Mouse (Mus musculus) heart, postnatal 0 days (tissue): ENCODE measurements at regions not wholly inside any gene's neighbourhood (a gene's known extent, or its start where the extent isn't known, plus 50 kb on each side); places are given as distances from the start of the nearest gene placed in this dataset.

Source experiments
- ATAC-seq: fragments of 200-750 bp; cut with Nextera tagmentation; 2 replicates; pipeline ENCODE4 v1.8.0; 2017; ENCODE audit warnings: low read depth, moderate number of reproducible peaks, moderate library complexity; ENCODE audit not compliant: insufficient read depth
- DNase-seq: peaks from one replicate; pipeline ENCODE4 v3.0.0-alpha.2; 2016; ENCODE audit warnings: low spot score
- H3K27ac ChIP-seq: fragments of 300-500 bp; sonication (generic); 2 replicates; pipeline ENCODE4 v1.5.1; 2014; ENCODE audit warnings: low read depth, mild to moderate bottlenecking
- H3K27me3 ChIP-seq: fragments of 300-500 bp; sonication (generic); 2 replicates; pipeline ENCODE4 v1.6.1; 2014; ENCODE audit warnings: low read length, mixed read lengths; ENCODE audit not compliant: control insufficient read depth, insufficient read depth
- H3K36me3 ChIP-seq: fragments of 300-500 bp; sonication (generic); replicated peaks from 2 replicates; pipeline ENCODE4 v1.6.1; 2014; ENCODE audit warnings: low read length, mixed read lengths; ENCODE audit not compliant: control insufficient read depth, insufficient read depth
- H3K4me1 ChIP-seq: fragments of 300-500 bp; sonication (generic); 2 replicates; pipeline ENCODE4 v1.6.1; 2014; ENCODE audit warnings: antibody characterized with exemption; ENCODE audit not compliant: control insufficient read depth, insufficient read depth
- H3K4me2 ChIP-seq: fragments of 300-500 bp; sonication (generic); 2 replicates; pipeline ENCODE4 v1.6.1; 2014; ENCODE audit warnings: low read depth, mild to moderate bottlenecking, low read length, moderate library complexity
- H3K4me3 ChIP-seq: fragments of 300-500 bp; sonication (generic); 2 replicates; pipeline ENCODE4 v1.5.1; 2014; ENCODE audit warnings: low read depth, low read length
- H3K9ac ChIP-seq: fragments of 300-500 bp; sonication (generic); replicated peaks from 2 replicates; pipeline ENCODE4 v1.6.1; 2014; ENCODE audit warnings: low read depth, low read length, mixed read lengths
- H3K9me3 ChIP-seq: fragments of 300-500 bp; sonication (generic); replicated peaks from 2 replicates; pipeline ENCODE4 v1.6.1; 2016; ENCODE audit warnings: low read length; ENCODE audit not compliant: control insufficient read depth
- CTCF ChIP-seq: IDR thresholded peaks from 2 replicates; pipeline ENCODE4 v1.5.1; 2016; ENCODE audit warnings: antibody characterized with exemption, control low read depth, low read depth
- EP300 ChIP-seq: IDR thresholded peaks from 2 replicates; pipeline ENCODE4 v1.6.1; 2016; ENCODE audit warnings: antibody characterized with exemption, low read depth
- WGBS: fragments of 180-500 bp; shearing (Covaris S2); extraction: QIAGEN DNeasy Blood & Tissue Kit; methylation state at CpG from one replicate; pipeline ENCODE4 v1.1.7; 2014; 5-methylcytosine and 5-hydroxymethylcytosine counted together

- Histone ChIP-seq H3K27ac (no peak overlapping the region), H3K4me3 (no peak overlapping the region), H3K4me1 (no peaks in the 10 kb centered on the region), H3K36me3 (no peaks in the 10 kb centered on the region), H3K4me2 (no peak overlapping the region), H3K27me3 (no peaks in the 10 kb centered on the region), H3K9me3 (no peaks in the 10 kb centered on the region), H3K9ac (no peak overlapping the region)
- ATAC-seq (no peak), DNase-seq (no peak)
- no peak for TF ChIP-seq CTCF
- no peak for TF ChIP-seq EP300
Measured at GRCm38 (mm10) chr3:155662280-155662679, 569.0 kb downstream of the Lrriq3 start.

- WGBS = 56% methylated on average over 1 of the region's 1 CpGs
- no peak for ATAC-seq
Measured at GRCm38 (mm10) chr3:155672558-155672957, 579.3 kb downstream of the Lrriq3 start.

GRCm38 (mm10) chr3:155680200-155680599 is 587.0 kb downstream of the Lrriq3 start:
- Histone ChIP-seq H3K9me3 (no peaks in the 10 kb centered on the region), H3K4me1 (no peaks in the 10 kb centered on the region), H3K36me3 (no peaks in the 10 kb centered on the region), H3K4me3 (no peak overlapping the region), H3K27ac (no peak overlapping the region), H3K27me3 (no peaks in the 10 kb centered on the region), H3K9ac (no peak overlapping the region), H3K4me2 (no peak overlapping the region)
- DNase-seq (no peak), ATAC-seq (no peak)
- TF ChIP-seq EP300 (no peak), CTCF (no peak)
- WGBS = 76% methylated on average over 4 of the region's 4 CpGs

More at GRCm38 (mm10) chr3:155672558-155672957, 579.3 kb downstream of the Lrriq3 start:
- no peak for DNase-seq
- Histone ChIP-seq H3K4me2 (no peak overlapping the region), H3K27me3 (no peaks in the 10 kb centered on the region), H3K27ac (no peak overlapping the region), H3K4me3 (no peak overlapping the region), H3K9ac (no peak overlapping the region), H3K4me1 (no peaks in the 10 kb centered on the region), H3K36me3 (no peaks in the 10 kb centered on the region), H3K9me3 (no peaks in the 10 kb centered on the region)
- TF ChIP-seq EP300 (no peak), CTCF (no peak)

- Histone ChIP-seq H3K9me3 (no peaks in the 10 kb centered on the region), H3K27ac (no peak overlapping the region), H3K4me2 (no peak overlapping the region), H3K9ac (no peak overlapping the region), H3K36me3 (no peaks in the 10 kb centered on the region), H3K4me1 (no peaks in the 10 kb centered on the region), H3K4me3 (no peak overlapping the region), H3K27me3 (no peaks in the 10 kb centered on the region)
- ATAC-seq (no peak), DNase-seq (no peak)
- 60% methylated on average over 8 of the region's 8 CpGs for WGBS
- TF ChIP-seq EP300 (no peak), CTCF (no peak)
Measured at GRCm38 (mm10) chr3:155682921-155683813, 589.9 kb downstream of the Lrriq3 start.

- 76% methylated on average over 5 of the region's 5 CpGs for WGBS
- Histone ChIP-seq H3K4me1 (no peaks in the 10 kb centered on the region), H3K27ac (no peak overlapping the region), H3K4me2 (no peak overlapping the region), H3K36me3 (no peaks in the 10 kb centered on the region), H3K9ac (no peak overlapping the region), H3K9me3 (no peaks in the 10 kb centered on the region), H3K4me3 (no peak overlapping the region), H3K27me3 (no peaks in the 10 kb centered on the region)
- ATAC-seq (no peak), DNase-seq (no peak)
- TF ChIP-seq EP300 (no peak), CTCF (no peak)
Measured at GRCm38 (mm10) chr3:155688358-155688757, 595.1 kb downstream of the Lrriq3 start.
